Mouse (Mus musculus): Measurements from ENCODE around the gene Tceanc. TPM values are rescaled to one million over a fixed set of nuclear protein-coding genes. Genes with fewer than 3 reads are reported as not detected.

Gene Tceanc
- polyA plus RNA-seq, 1 experiment from 2014 or later: 12.7 TPM

GRCm38 (mm10) chrX:166509761-166510738 is 8.3 kb downstream of the Tceanc start:
- Histone ChIP-seq H3K27ac (replicated peaks; ENCODE audit: low read depth, low read length) (peak overlapping the region; percentile 97), H3K27me3 (ENCODE audit: control insufficient read depth, insufficient read depth, low read length) (peaks cover 8% of the 10 kb centered on the region; the same call in 1 of the 2 replicates), H3K9ac (ENCODE audit: low read length) (peak overlapping the region; percentile 75), H3K4me3 (ENCODE audit: low read depth, low read length) (peak overlapping the region; percentile 45), H3K36me3 (ENCODE audit: control insufficient read depth, insufficient read depth, low read length) (no peaks in the 10 kb centered on the region), H3K4me1 (ENCODE audit: control insufficient read depth, insufficient read depth, low read length) (no peaks in the 10 kb centered on the region), H3K4me2 (ENCODE audit: low read depth, severe bottlenecking) (peak overlapping the region; percentile 31), H3K9me3 (ENCODE audit: control insufficient read depth, low read length) (no peaks in the 10 kb centered on the region)
- DNase-seq (ENCODE audit: low spot score) (peak; percentile 89), ATAC-seq (ENCODE audit: insufficient number of reproducible peaks, low FRiP score, low TSS enrichment, low read depth) (peak; percentile 94)
- 21% methylated on average over 65 of the region's 65 CpGs for WGBS

- ATAC-seq (ENCODE audit: insufficient number of reproducible peaks, low FRiP score, low TSS enrichment, low read depth): no peak
- 73% methylated on average over 2 of the region's 2 CpGs for WGBS
Measured at GRCm38 (mm10) chrX:166504421-166504820, 13.9 kb downstream of the Tceanc start.

GRCm38 (mm10) chrX:166499496-166500190 is 18.7 kb downstream of the Tceanc start:
- 0 out of 2 replicates have a peak, but pooled peaks cover 2% of the 10 kb centered on the region for H3K27me3 ChIP-seq (ENCODE audit: control insufficient read depth, insufficient read depth, low read length)
- H3K27ac ChIP-seq (replicated peaks; ENCODE audit: low read depth, low read length): no peak overlapping the region
- WGBS: 83% methylated on average over 1 of the region's 1 CpGs
- H3K9me3 ChIP-seq (ENCODE audit: control insufficient read depth, low read length): no peaks in the 10 kb centered on the region
- ATAC-seq (ENCODE audit: insufficient number of reproducible peaks, low FRiP score, low TSS enrichment, low read depth) (no peak), DNase-seq (ENCODE audit: low spot score) (no peak)
- no peaks in the 10 kb centered on the region for H3K4me1 ChIP-seq (ENCODE audit: control insufficient read depth, insufficient read depth, low read length)
- no peak overlapping the region for H3K4me2 ChIP-seq (ENCODE audit: low read depth, severe bottlenecking)
- H3K4me3 ChIP-seq (ENCODE audit: low read depth, low read length): no peak overlapping the region
- H3K36me3 ChIP-seq (ENCODE audit: control insufficient read depth, insufficient read depth, low read length): no peaks in the 10 kb centered on the region
- no peak overlapping the region for H3K9ac ChIP-seq (ENCODE audit: low read length)

More at GRCm38 (mm10) chrX:166504421-166504820, 13.9 kb downstream of the Tceanc start:
- H3K27me3 ChIP-seq (ENCODE audit: control insufficient read depth, insufficient read depth, low read length): no peaks in the 10 kb centered on the region; the same call in 1 of the 2 replicates
- H3K4me1 ChIP-seq (ENCODE audit: control insufficient read depth, insufficient read depth, low read length): no peaks in the 10 kb centered on the region
- no peak overlapping the region for H3K27ac ChIP-seq (replicated peaks; ENCODE audit: low read depth, low read length)
- H3K9me3 ChIP-seq (ENCODE audit: control insufficient read depth, low read length): no peaks in the 10 kb centered on the region
- no peak overlapping the region for H3K9ac ChIP-seq (ENCODE audit: low read length)
- H3K4me3 ChIP-seq (ENCODE audit: low read depth, low read length): no peak overlapping the region
- no peak overlapping the region for H3K4me2 ChIP-seq (ENCODE audit: low read depth, severe bottlenecking)
- no peak for DNase-seq (ENCODE audit: low spot score)
- no peaks in the 10 kb centered on the region for H3K36me3 ChIP-seq (ENCODE audit: control insufficient read depth, insufficient read depth, low read length)

- Histone ChIP-seq H3K4me2 (ENCODE audit: low read depth, severe bottlenecking) (no peak overlapping the region), H3K27ac (replicated peaks; ENCODE audit: low read depth, low read length) (no peak overlapping the region), H3K9me3 (ENCODE audit: control insufficient read depth, low read length) (no peaks in the 10 kb centered on the region), H3K4me3 (ENCODE audit: low read depth, low read length) (no peak overlapping the region), H3K4me1 (ENCODE audit: control insufficient read depth, insufficient read depth, low read length) (no peaks in the 10 kb centered on the region), H3K9ac (ENCODE audit: low read length) (no peak overlapping the region), H3K27me3 (ENCODE audit: control insufficient read depth, insufficient read depth, low read length) (0 out of 2 replicates have a peak, but pooled peaks cover 2% of the 10 kb centered on the region), H3K36me3 (ENCODE audit: control insufficient read depth, insufficient read depth, low read length) (no peaks in the 10 kb centered on the region)
- ATAC-seq (ENCODE audit: insufficient number of reproducible peaks, low FRiP score, low TSS enrichment, low read depth) (no peak), DNase-seq (ENCODE audit: low spot score) (no peak)
- 84% methylated on average over 4 of the region's 4 CpGs for WGBS
Measured at GRCm38 (mm10) chrX:166497771-166498170, 20.6 kb downstream of the Tceanc start.

GRCm38 (mm10) chrX:166495052-166495451 is 23.3 kb downstream of the Tceanc start:
- Histone ChIP-seq H3K36me3 (ENCODE audit: control insufficient read depth, insufficient read depth, low read length) (no peaks in the 10 kb centered on the region), H3K4me1 (ENCODE audit: control insufficient read depth, insufficient read depth, low read length) (no peaks in the 10 kb centered on the region), H3K4me3 (ENCODE audit: low read depth, low read length) (no peak overlapping the region), H3K4me2 (ENCODE audit: low read depth, severe bottlenecking) (no peak overlapping the region), H3K27ac (replicated peaks; ENCODE audit: low read depth, low read length) (no peak overlapping the region), H3K27me3 (ENCODE audit: control insufficient read depth, insufficient read depth, low read length) (0 out of 2 replicates have a peak, but pooled peaks cover 2% of the 10 kb centered on the region), H3K9ac (ENCODE audit: low read length) (no peak overlapping the region), H3K9me3 (ENCODE audit: control insufficient read depth, low read length) (no peaks in the 10 kb centered on the region)
- WGBS: 91% methylated on average over 2 of the region's 2 CpGs
- no peak for ATAC-seq (ENCODE audit: insufficient number of reproducible peaks, low FRiP score, low TSS enrichment, low read depth)
- no peak for DNase-seq (ENCODE audit: low spot score)

GRCm38 (mm10) chrX:166479365-166479983 is 38.9 kb downstream of the Tceanc start, which contains the start of gene Rab9:
Gene Rab9 (minus strand): TSS chrX:166479867.
- 17% methylated on average over 38 of the region's 41 CpGs for WGBS
- DNase-seq (ENCODE audit: low spot score) (peak; percentile 93), ATAC-seq (ENCODE audit: insufficient number of reproducible peaks, low FRiP score, low TSS enrichment, low read depth) (peak; percentile 100)

GRCm38 (mm10) chrX:166478631-166479364 is 39.6 kb downstream of the Tceanc start:
- Histone ChIP-seq H3K27me3 (ENCODE audit: control insufficient read depth, insufficient read depth, low read length) (0 out of 2 replicates have a peak, but pooled peaks cover 2% of the 10 kb centered on the region), H3K27ac (replicated peaks; ENCODE audit: low read depth, low read length) (no peak overlapping the region), H3K4me1 (ENCODE audit: control insufficient read depth, insufficient read depth, low read length) (no peaks in the 10 kb centered on the region), H3K4me2 (ENCODE audit: low read depth, severe bottlenecking) (peak overlapping the region; percentile 30), H3K9ac (ENCODE audit: low read length) (peak overlapping the region; percentile 71), H3K4me3 (ENCODE audit: low read depth, low read length) (peak overlapping the region; percentile 53), H3K36me3 (ENCODE audit: control insufficient read depth, insufficient read depth, low read length) (no peaks in the 10 kb centered on the region; the same call in 1 of the 2 replicates), H3K9me3 (ENCODE audit: control insufficient read depth, low read length) (no peaks in the 10 kb centered on the region)
- DNase-seq (ENCODE audit: low spot score): peak; percentile 21
- WGBS: 15% methylated on average over 28 of the region's 28 CpGs
- peak; percentile 18; the same call in 1 of the 2 replicates for ATAC-seq (ENCODE audit: insufficient number of reproducible peaks, low FRiP score, low TSS enrichment, low read depth)

More at GRCm38 (mm10) chrX:166479365-166479983, 38.9 kb downstream of the Tceanc start, which contains the start of gene Rab9:
- Histone ChIP-seq H3K27me3 (ENCODE audit: control insufficient read depth, insufficient read depth, low read length) (0 out of 2 replicates have a peak, but pooled peaks cover 2% of the 10 kb centered on the region), H3K9ac (ENCODE audit: low read length) (peak within 1 kb of the TSS; percentile 71), H3K4me1 (ENCODE audit: control insufficient read depth, insufficient read depth, low read length) (no peaks in the 10 kb centered on the region), H3K4me2 (ENCODE audit: low read depth, severe bottlenecking) (peak within 1 kb of the TSS; percentile 30), H3K4me3 (ENCODE audit: low read depth, low read length) (peak within 1 kb of the TSS; percentile 53), H3K36me3 (ENCODE audit: control insufficient read depth, insufficient read depth, low read length) (no peaks in the 10 kb centered on the region; the same call in 1 of the 2 replicates), H3K9me3 (ENCODE audit: control insufficient read depth, low read length) (no peaks in the 10 kb centered on the region), H3K27ac (replicated peaks; ENCODE audit: low read depth, low read length) (no peak within 1 kb of the TSS; the same call in 1 of the 2 replicates)

Measured in limb, embryonic 11.5 days (tissue).